Mouse (Mus musculus): ENCODE data around the gene Itih2. TPM values are rescaled to one million over a fixed set of nuclear protein-coding genes. Genes with fewer than 3 reads are reported as not detected.

Itih2 gene
- polyA plus RNA-seq, 1 experiment from 2014 or later: 0.87 TPM

DNA sequence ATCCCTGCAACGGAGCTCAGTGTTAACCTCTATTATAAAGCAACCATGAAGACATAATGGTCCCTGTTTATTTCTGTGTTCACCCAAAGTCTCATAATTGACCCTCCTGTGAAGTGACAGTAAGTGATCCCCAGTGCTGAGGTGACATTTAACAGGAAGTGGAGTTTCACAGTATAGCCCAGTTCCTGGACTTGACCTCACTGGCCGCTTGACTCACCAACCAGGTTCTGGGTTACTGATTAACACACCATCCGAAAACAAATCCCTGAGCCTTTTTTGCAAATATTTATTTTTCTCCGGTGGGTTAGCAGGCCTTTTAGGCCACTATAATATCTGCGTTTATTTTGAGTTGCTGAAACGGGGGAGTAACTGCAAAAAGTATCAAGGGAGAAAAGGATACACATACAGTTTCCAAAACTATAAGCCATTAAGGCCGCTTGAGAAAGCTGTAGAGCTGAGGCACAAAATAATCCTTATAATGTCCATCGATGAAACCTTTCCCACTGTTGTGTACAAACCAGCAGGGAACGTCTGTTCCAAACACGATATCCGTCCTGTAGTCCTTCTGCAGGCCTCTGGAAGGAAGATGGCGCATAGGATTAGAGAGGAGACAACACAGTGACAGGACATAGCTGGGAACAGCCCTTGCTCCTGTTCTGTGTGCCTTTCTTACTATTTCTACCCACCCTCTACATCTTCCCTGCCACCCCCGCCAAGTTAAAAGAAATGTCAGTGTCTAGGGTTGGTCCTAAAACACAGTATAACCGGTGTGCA, 36.7 kb downstream of the Itih2 start:
- no peak for ATAC-seq (ENCODE audit: low FRiP score, low TSS enrichment)
- Histone ChIP-seq H3K9ac (ENCODE audit: low read depth, low read length) (no peak overlapping the region), H3K4me3 (ENCODE audit: low read length) (no peak overlapping the region), H3K36me3 (ENCODE audit: control insufficient read depth, insufficient read depth, low read length) (peaks cover 35% of the 10 kb centered on the region), H3K27ac (ENCODE audit: low read depth, low read length) (no peak overlapping the region), H3K9me3 (ENCODE audit: control insufficient read depth, low read length) (no peaks in the 10 kb centered on the region), H3K4me1 (ENCODE audit: control insufficient read depth, insufficient read depth, low read length) (no peaks in the 10 kb centered on the region), H3K4me2 (replicated peaks; ENCODE audit: low read depth, low read length) (no peak overlapping the region), H3K27me3 (ENCODE audit: control insufficient read depth, insufficient read depth, low read length) (no peaks in the 10 kb centered on the region)
- 72% methylated on average over 14 of the region's 14 CpGs for WGBS

GRCm38 (mm10) chr2:10087256-10087850, 43.8 kb downstream of the Itih2 start:
- H3K4me2 ChIP-seq (replicated peaks; ENCODE audit: low read depth, low read length): no peak overlapping the region
- 87% methylated on average over 8 of the region's 8 CpGs for WGBS
- no peaks in the 10 kb centered on the region for H3K27me3 ChIP-seq (ENCODE audit: control insufficient read depth, insufficient read depth, low read length)
- no peak overlapping the region for H3K4me3 ChIP-seq (ENCODE audit: low read length)
- H3K36me3 ChIP-seq (ENCODE audit: control insufficient read depth, insufficient read depth, low read length): peaks cover 61% of the 10 kb centered on the region
- no peaks in the 10 kb centered on the region for H3K9me3 ChIP-seq (ENCODE audit: control insufficient read depth, low read length)
- no peaks in the 10 kb centered on the region for H3K4me1 ChIP-seq (ENCODE audit: control insufficient read depth, insufficient read depth, low read length)
- no peak overlapping the region for H3K27ac ChIP-seq (ENCODE audit: low read depth, low read length)
- ATAC-seq (ENCODE audit: low FRiP score, low TSS enrichment): no peak
- H3K9ac ChIP-seq (ENCODE audit: low read depth, low read length): no peak overlapping the region

GRCm38 (mm10) chr2:10082737-10083136, 48.5 kb downstream of the Itih2 start:
- Histone ChIP-seq H3K4me1 (ENCODE audit: control insufficient read depth, insufficient read depth, low read length) (peaks cover 25% of the 10 kb centered on the region), H3K4me2 (replicated peaks; ENCODE audit: low read depth, low read length) (no peak overlapping the region), H3K27ac (ENCODE audit: low read depth, low read length) (no peak overlapping the region), H3K9ac (ENCODE audit: low read depth, low read length) (no peak overlapping the region), H3K4me3 (ENCODE audit: low read length) (no peak overlapping the region), H3K9me3 (ENCODE audit: control insufficient read depth, low read length) (no peaks in the 10 kb centered on the region), H3K36me3 (ENCODE audit: control insufficient read depth, insufficient read depth, low read length) (peaks cover 24% of the 10 kb centered on the region), H3K27me3 (ENCODE audit: control insufficient read depth, insufficient read depth, low read length) (no peaks in the 10 kb centered on the region)
- WGBS: 44% methylated on average over 1 of the region's 1 CpGs
- no peak for ATAC-seq (ENCODE audit: low FRiP score, low TSS enrichment)

GRCm38 (mm10) chr2:10081453-10082080, 49.6 kb downstream of the Itih2 start:
- no peak for ATAC-seq (ENCODE audit: low FRiP score, low TSS enrichment)
- peak overlapping the region; percentile 83 for H3K4me3 ChIP-seq (ENCODE audit: low read length)
- H3K27ac ChIP-seq (ENCODE audit: low read depth, low read length): no peak overlapping the region
- H3K9me3 ChIP-seq (ENCODE audit: control insufficient read depth, low read length): no peaks in the 10 kb centered on the region
- peaks cover 28% of the 10 kb centered on the region for H3K4me1 ChIP-seq (ENCODE audit: control insufficient read depth, insufficient read depth, low read length)
- 85% methylated on average over 5 of the region's 5 CpGs for WGBS
- H3K36me3 ChIP-seq (ENCODE audit: control insufficient read depth, insufficient read depth, low read length): peaks cover 13% of the 10 kb centered on the region; the same call in 1 of the 2 replicates
- H3K9ac ChIP-seq (ENCODE audit: low read depth, low read length): peak overlapping the region; percentile 98; the same call in 1 of the 2 replicates
- H3K27me3 ChIP-seq (ENCODE audit: control insufficient read depth, insufficient read depth, low read length): no peaks in the 10 kb centered on the region
- peak overlapping the region; percentile 68 for H3K4me2 ChIP-seq (replicated peaks; ENCODE audit: low read depth, low read length)

DNA sequence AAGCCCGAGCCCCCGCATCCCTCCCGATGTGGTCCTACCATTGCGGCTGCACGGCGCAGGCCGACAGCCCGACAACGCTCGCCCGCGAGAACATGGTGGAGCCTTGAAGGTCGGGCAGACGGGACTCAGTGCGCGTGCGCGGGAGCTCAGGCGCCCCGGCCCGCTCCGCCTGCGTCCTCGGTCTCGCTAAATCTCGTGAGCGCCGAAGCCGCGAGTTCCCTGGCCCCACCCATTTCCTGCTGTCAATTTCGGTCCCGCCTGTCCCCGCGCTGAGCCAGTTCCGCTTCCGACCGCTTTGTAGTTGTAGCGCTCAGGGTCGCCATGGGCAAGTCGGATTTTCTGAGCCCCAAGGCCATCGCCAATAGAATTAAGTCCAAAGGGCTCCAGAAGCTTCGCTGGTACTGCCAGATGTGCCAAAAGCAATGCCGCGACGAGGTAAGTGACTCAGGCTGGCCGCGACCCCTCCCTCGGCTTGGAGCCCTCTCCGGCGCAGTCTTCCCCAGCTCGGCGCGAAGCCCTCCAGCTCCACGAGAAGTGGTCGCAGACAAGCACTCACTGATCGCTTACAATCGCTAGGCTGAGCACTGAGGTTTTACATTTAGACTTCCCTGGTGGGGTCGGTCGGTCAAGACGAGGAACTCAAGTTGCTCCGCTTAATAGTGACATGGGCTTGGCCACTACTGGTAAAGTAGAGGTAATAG, 50.7 kb downstream of the Itih2 start, which contains the start of the genes Atp5c1 and Kin:
Atp5c1 (minus strand) TSS at position 201 of the 701 bp plus-strand sequence.
Kin (plus strand) TSS at position 284 of the 701 bp plus-strand sequence.
- WGBS: under 1% methylated on average over 61 of the region's 61 CpGs
- peak; percentile 94 for ATAC-seq (ENCODE audit: low FRiP score, low TSS enrichment)
- Histone ChIP-seq H3K27me3 (ENCODE audit: control insufficient read depth, insufficient read depth, low read length) (no peaks in the 10 kb centered on the region), H3K4me1 (ENCODE audit: control insufficient read depth, insufficient read depth, low read length) (peaks cover 28% of the 10 kb centered on the region), H3K9ac (ENCODE audit: low read depth, low read length) (peak within 1 kb of the TSS; percentile 98), H3K4me2 (replicated peaks; ENCODE audit: low read depth, low read length) (peak within 1 kb of the TSS; percentile 79), H3K36me3 (ENCODE audit: control insufficient read depth, insufficient read depth, low read length) (peaks cover 5% of the 10 kb centered on the region; the same call in 1 of the 2 replicates), H3K27ac (ENCODE audit: low read depth, low read length) (peak within 1 kb of the TSS; percentile 83), H3K4me3 (ENCODE audit: low read length) (peak within 1 kb of the TSS; percentile 83), H3K9me3 (ENCODE audit: control insufficient read depth, low read length) (no peaks in the 10 kb centered on the region)

- Histone ChIP-seq H3K4me2 (replicated peaks; ENCODE audit: low read depth, low read length) (peak overlapping the region; percentile 79), H3K27me3 (ENCODE audit: control insufficient read depth, insufficient read depth, low read length) (no peaks in the 10 kb centered on the region), H3K36me3 (ENCODE audit: control insufficient read depth, insufficient read depth, low read length) (peaks cover 10% of the 10 kb centered on the region; the same call in 1 of the 2 replicates), H3K9me3 (ENCODE audit: control insufficient read depth, low read length) (no peaks in the 10 kb centered on the region), H3K4me3 (ENCODE audit: low read length) (peak overlapping the region; percentile 83), H3K27ac (ENCODE audit: low read depth, low read length) (peak overlapping the region; percentile 83), H3K9ac (ENCODE audit: low read depth, low read length) (peak overlapping the region; percentile 98), H3K4me1 (ENCODE audit: control insufficient read depth, insufficient read depth, low read length) (peaks cover 33% of the 10 kb centered on the region)
- ATAC-seq (ENCODE audit: low FRiP score, low TSS enrichment): no peak; the same call in 1 of the 2 replicates
- under 1% methylated on average over 28 of the region's 28 CpGs for WGBS
Measured at GRCm38 (mm10) chr2:10079745-10080309, 51.4 kb downstream of the Itih2 start.

DNA sequence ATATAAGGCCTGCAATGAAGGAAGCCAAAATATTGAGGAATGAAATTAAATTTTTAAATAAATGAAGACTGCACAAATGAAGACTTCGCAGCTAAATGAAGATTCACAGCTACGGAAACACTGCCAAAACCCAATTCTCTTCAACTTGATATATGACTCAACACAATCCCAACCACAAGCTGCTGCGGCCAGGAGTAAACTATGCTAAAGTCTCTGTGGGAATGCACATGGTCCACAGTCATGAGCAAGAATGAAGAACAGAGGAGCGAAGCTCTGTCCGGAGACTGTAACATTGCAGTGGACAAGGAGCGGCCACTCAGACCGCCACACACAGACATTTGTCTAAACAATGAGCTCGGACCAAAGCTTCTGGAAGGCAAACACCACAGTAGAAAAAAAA, 54.5 kb downstream of the Itih2 start:
- 76% methylated on average over 8 of the region's 8 CpGs for WGBS
- Histone ChIP-seq H3K27me3 (ENCODE audit: control insufficient read depth, insufficient read depth, low read length) (no peaks in the 10 kb centered on the region), H3K9me3 (ENCODE audit: control insufficient read depth, low read length) (no peaks in the 10 kb centered on the region), H3K4me3 (ENCODE audit: low read length) (no peak overlapping the region), H3K27ac (ENCODE audit: low read depth, low read length) (no peak overlapping the region), H3K9ac (ENCODE audit: low read depth, low read length) (no peak overlapping the region; the same call in 1 of the 2 replicates), H3K36me3 (ENCODE audit: control insufficient read depth, insufficient read depth, low read length) (peaks cover 16% of the 10 kb centered on the region), H3K4me2 (replicated peaks; ENCODE audit: low read depth, low read length) (no peak overlapping the region), H3K4me1 (ENCODE audit: control insufficient read depth, insufficient read depth, low read length) (peaks cover 29% of the 10 kb centered on the region)
- no peak for ATAC-seq (ENCODE audit: low FRiP score, low TSS enrichment)

GRCm38 (mm10) chr2:10074470-10074869, 56.7 kb downstream of the Itih2 start:
- 85% methylated on average over 7 of the region's 7 CpGs for WGBS
- no peak for ATAC-seq (ENCODE audit: low FRiP score, low TSS enrichment)
- no peaks in the 10 kb centered on the region for H3K27me3 ChIP-seq (ENCODE audit: control insufficient read depth, insufficient read depth, low read length)
- H3K4me1 ChIP-seq (ENCODE audit: control insufficient read depth, insufficient read depth, low read length): peaks cover 24% of the 10 kb centered on the region
- no peak overlapping the region for H3K9ac ChIP-seq (ENCODE audit: low read depth, low read length)
- no peak overlapping the region for H3K4me3 ChIP-seq (ENCODE audit: low read length)
- H3K36me3 ChIP-seq (ENCODE audit: control insufficient read depth, insufficient read depth, low read length): peaks cover 16% of the 10 kb centered on the region
- no peak overlapping the region for H3K27ac ChIP-seq (ENCODE audit: low read depth, low read length)
- H3K9me3 ChIP-seq (ENCODE audit: control insufficient read depth, low read length): no peaks in the 10 kb centered on the region
- no peak overlapping the region for H3K4me2 ChIP-seq (replicated peaks; ENCODE audit: low read depth, low read length)
